Mouse (Mus musculus): ENCODE data around the gene Fbxo7. TPM values are rescaled to one million over a fixed set of nuclear protein-coding genes. Genes with fewer than 3 reads are reported as not detected.

Fbxo7 gene
- polyA plus RNA-seq, 2 experiments, result 42.1 to 67.2 TPM

- peaks cover 77% of the 10 kb centered on the region for H3K36me3 ChIP-seq (replicated peaks; ENCODE audit: control insufficient read depth, insufficient read depth, low read depth)
- H3K27me3 ChIP-seq (ENCODE audit: control insufficient read depth, insufficient read depth, low read length), result no peaks in the 10 kb centered on the region
- no peaks in the 10 kb centered on the region for H3K9me3 ChIP-seq (ENCODE audit: control insufficient read depth, low read length)
- TF ChIP-seq CTCF (IDR thresholded peaks at IDR 0.05; ENCODE audit: low read depth) (no peak), EP300 (IDR thresholded peaks at IDR 0.05; ENCODE audit: low read depth) (no peak)
- H3K4me2 ChIP-seq (ENCODE audit: low read depth), result no peak overlapping the region
- WGBS (ENCODE audit: insufficient replicate concordance), result 86% methylated on average over 7 of the region's 7 CpGs
- no peak overlapping the region for H3K9ac ChIP-seq (replicated peaks)
- ATAC-seq (ENCODE audit: insufficient read depth) (no peak), DNase-seq (ENCODE audit: low read depth in 3 of 3, low spot score in 3 of 3) (no peak)
- H3K27ac ChIP-seq, result no peak overlapping the region
- H3K4me1 ChIP-seq (replicated peaks; ENCODE audit: control insufficient read depth in 2 of 2, insufficient read depth in 2 of 2, low read length in 1 of 2), result peaks cover 10 to 16% of the 10 kb centered on the region in 2 experiments
- no peak overlapping the region for H3K4me3 ChIP-seq (ENCODE audit: insufficient read depth in 1 of 2, low read depth in 2 of 2, low read length in 2 of 2)
These were observed 9.0 kb downstream of the Fbxo7 start for GRCm38 (mm10) chr10:86030743-86031142.

DNA sequence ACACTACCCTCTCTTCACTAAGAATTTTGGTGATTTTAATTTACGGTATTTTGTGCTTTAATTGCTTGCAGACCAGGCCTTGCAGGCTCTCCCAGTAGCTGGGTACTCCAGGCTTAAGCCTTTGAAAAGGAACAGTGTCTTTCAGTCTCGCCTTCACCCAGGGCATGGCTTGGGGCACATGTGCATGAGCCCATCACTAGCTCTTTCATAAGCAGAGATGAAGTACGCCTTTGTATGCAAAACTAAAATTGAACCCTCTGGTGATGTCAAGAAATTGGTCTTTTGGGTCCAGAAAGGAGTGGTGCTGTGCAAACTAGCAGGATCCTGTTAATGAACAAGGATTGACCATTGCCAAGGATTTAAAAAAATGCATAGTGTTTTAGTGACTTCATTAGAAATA, 10.7 kb downstream of the Fbxo7 start:
- H3K4me3 ChIP-seq (ENCODE audit: insufficient read depth in 1 of 2, low read depth in 2 of 2, low read length in 2 of 2), result no peak overlapping the region
- ATAC-seq (ENCODE audit: insufficient read depth) (no peak), DNase-seq (ENCODE audit: low read depth in 3 of 3, low spot score in 3 of 3) (no peak)
- peaks cover 93% of the 10 kb centered on the region for H3K36me3 ChIP-seq (replicated peaks; ENCODE audit: control insufficient read depth, insufficient read depth, low read depth)
- 89% methylated on average over 3 of the region's 3 CpGs for whole genome bisulfite sequencing (ENCODE audit: insufficient replicate concordance)
- H3K4me1 ChIP-seq (replicated peaks; ENCODE audit: control insufficient read depth in 2 of 2, insufficient read depth in 2 of 2, low read length in 1 of 2), result peaks cover 0 to 6% of the 10 kb centered on the region in 2 experiments; a peak in 3 of 4 replicates
- H3K4me2 ChIP-seq (ENCODE audit: low read depth), result no peak overlapping the region
- no peak overlapping the region for H3K27ac ChIP-seq
- H3K9me3 ChIP-seq (ENCODE audit: control insufficient read depth, low read length), result no peaks in the 10 kb centered on the region
- H3K27me3 ChIP-seq (ENCODE audit: control insufficient read depth, insufficient read depth, low read length), result no peaks in the 10 kb centered on the region
- H3K9ac ChIP-seq (replicated peaks), result no peak overlapping the region
- no peak for TF ChIP-seq EP300 (IDR thresholded peaks at IDR 0.05; ENCODE audit: low read depth)
- TF ChIP-seq CTCF (IDR thresholded peaks at IDR 0.05; ENCODE audit: low read depth), result no peak

DNA sequence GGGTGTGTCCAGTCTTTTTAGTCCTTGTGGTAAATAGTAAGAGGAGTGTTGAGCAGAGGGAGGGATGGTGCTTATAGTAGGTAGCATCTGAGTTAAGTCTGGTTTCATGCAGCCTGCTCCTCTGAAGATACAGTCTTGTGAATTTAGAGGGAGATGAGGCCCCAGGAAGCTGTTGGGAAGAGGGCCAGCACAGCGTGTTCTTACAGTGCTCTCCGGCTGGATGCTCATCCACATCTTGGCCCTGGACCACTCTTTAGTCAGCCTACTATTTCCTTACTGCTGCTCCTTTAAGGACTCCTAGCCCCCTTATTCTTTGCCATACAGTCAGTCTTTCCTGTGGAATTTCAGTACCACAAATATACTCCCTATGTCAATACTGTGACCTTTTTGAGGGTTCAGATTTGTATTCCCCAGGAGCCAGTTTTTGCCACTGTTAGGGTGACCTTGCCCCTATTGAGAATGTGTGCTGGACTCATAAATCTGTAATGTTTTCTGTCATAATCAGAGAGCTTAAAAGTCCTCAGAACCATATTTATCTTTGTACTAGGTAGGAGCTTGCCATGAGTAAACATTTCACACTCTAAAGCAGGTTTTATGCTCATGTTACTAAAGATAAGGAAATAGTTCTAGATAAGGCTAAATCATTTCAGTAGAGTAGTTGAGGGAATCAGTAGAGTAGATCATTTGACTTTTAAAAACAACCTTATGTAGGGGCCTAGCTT, 12.4 kb downstream of the Fbxo7 start:
- H3K36me3 ChIP-seq (replicated peaks; ENCODE audit: control insufficient read depth, insufficient read depth, low read depth), result peaks cover 94% of the 10 kb centered on the region
- H3K27ac ChIP-seq, result no peak overlapping the region
- 0 out of 2 replicates have a peak, but pooled peaks have one; percentile 33 for ATAC-seq (ENCODE audit: insufficient read depth)

GRCm38 (mm10) chr10:86043651-86044050, 21.9 kb downstream of the Fbxo7 start:
- Histone ChIP-seq H3K36me3 (replicated peaks; ENCODE audit: control insufficient read depth, insufficient read depth, low read depth) (peaks cover 76% of the 10 kb centered on the region), H3K4me2 (ENCODE audit: low read depth) (no peak overlapping the region), H3K27me3 (ENCODE audit: control insufficient read depth, insufficient read depth, low read length) (no peaks in the 10 kb centered on the region), H3K9me3 (ENCODE audit: control insufficient read depth, low read length) (no peaks in the 10 kb centered on the region), H3K4me1 (replicated peaks; ENCODE audit: control insufficient read depth in 2 of 2, insufficient read depth in 2 of 2, low read length in 1 of 2) (no peaks in the 10 kb centered on the region), H3K4me3 (ENCODE audit: insufficient read depth in 1 of 2, low read depth in 2 of 2, low read length in 2 of 2) (no peak overlapping the region), H3K27ac (no peak overlapping the region), H3K9ac (replicated peaks) (no peak overlapping the region)
- DNase-seq (ENCODE audit: low read depth in 3 of 3, low spot score in 3 of 3) (no peak), ATAC-seq (ENCODE audit: insufficient read depth) (no peak)
- no peak for TF ChIP-seq EP300 (IDR thresholded peaks at IDR 0.05; ENCODE audit: low read depth)
- TF ChIP-seq CTCF (IDR thresholded peaks at IDR 0.05; ENCODE audit: low read depth), result no peak
- WGBS (ENCODE audit: insufficient replicate concordance), result 82% methylated on average over 4 of the region's 4 CpGs

More for the DNA sequence above, 12.4 kb downstream of the Fbxo7 start:
- TF ChIP-seq CTCF (IDR thresholded peaks at IDR 0.05; ENCODE audit: low read depth), result no peak
- 0 out of 2 replicates have a peak, but pooled peaks have one; percentile 14 for TF ChIP-seq EP300 (IDR thresholded peaks at IDR 0.05; ENCODE audit: low read depth)
- WGBS (ENCODE audit: insufficient replicate concordance), result 94% methylated on average over 2 of the region's 2 CpGs
- H3K27me3 ChIP-seq (ENCODE audit: control insufficient read depth, insufficient read depth, low read length), result no peaks in the 10 kb centered on the region
- H3K4me1 ChIP-seq (replicated peaks; ENCODE audit: control insufficient read depth in 2 of 2, insufficient read depth in 2 of 2, low read length in 1 of 2), result peaks cover 0 to 4% of the 10 kb centered on the region in 2 experiments; a peak in 1 of 4 replicates
- no peak overlapping the region for H3K4me3 ChIP-seq (ENCODE audit: insufficient read depth in 1 of 2, low read depth in 2 of 2, low read length in 2 of 2)
- no peak for DNase-seq (ENCODE audit: low read depth in 3 of 3, low spot score in 3 of 3)
- no peaks in the 10 kb centered on the region for H3K9me3 ChIP-seq (ENCODE audit: control insufficient read depth, low read length)
- no peak overlapping the region for H3K9ac ChIP-seq (replicated peaks)
- H3K4me2 ChIP-seq (ENCODE audit: low read depth), result no peak overlapping the region

GRCm38 (mm10) chr10:86044066-86044465, 22.3 kb downstream of the Fbxo7 start:
- TF ChIP-seq EP300 (IDR thresholded peaks at IDR 0.05; ENCODE audit: low read depth) (no peak), CTCF (IDR thresholded peaks at IDR 0.05; ENCODE audit: low read depth) (no peak)
- no peak for ATAC-seq (ENCODE audit: insufficient read depth)
- H3K36me3 ChIP-seq (replicated peaks; ENCODE audit: control insufficient read depth, insufficient read depth, low read depth), result peaks cover 75% of the 10 kb centered on the region

More at GRCm38 (mm10) chr10:86044066-86044465, 22.3 kb downstream of the Fbxo7 start:
- no peak overlapping the region for H3K4me2 ChIP-seq (ENCODE audit: low read depth)
- no peak overlapping the region for H3K9ac ChIP-seq (replicated peaks)
- DNase-seq (ENCODE audit: low read depth in 3 of 3, low spot score in 3 of 3), result no peak
- no peak overlapping the region for H3K27ac ChIP-seq
- no peaks in the 10 kb centered on the region for H3K9me3 ChIP-seq (ENCODE audit: control insufficient read depth, low read length)
- no peaks in the 10 kb centered on the region for H3K27me3 ChIP-seq (ENCODE audit: control insufficient read depth, insufficient read depth, low read length)
- 92% methylated on average over 8 of the region's 8 CpGs for WGBS (ENCODE audit: insufficient replicate concordance)
- H3K4me3 ChIP-seq (ENCODE audit: insufficient read depth in 1 of 2, low read depth in 2 of 2, low read length in 2 of 2), result no peak overlapping the region
- no peaks in the 10 kb centered on the region for H3K4me1 ChIP-seq (replicated peaks; ENCODE audit: control insufficient read depth in 2 of 2, insufficient read depth in 2 of 2, low read length in 1 of 2)
